Mouse (Mus musculus): ENCODE measurements around the gene Kctd2.

DNA sequence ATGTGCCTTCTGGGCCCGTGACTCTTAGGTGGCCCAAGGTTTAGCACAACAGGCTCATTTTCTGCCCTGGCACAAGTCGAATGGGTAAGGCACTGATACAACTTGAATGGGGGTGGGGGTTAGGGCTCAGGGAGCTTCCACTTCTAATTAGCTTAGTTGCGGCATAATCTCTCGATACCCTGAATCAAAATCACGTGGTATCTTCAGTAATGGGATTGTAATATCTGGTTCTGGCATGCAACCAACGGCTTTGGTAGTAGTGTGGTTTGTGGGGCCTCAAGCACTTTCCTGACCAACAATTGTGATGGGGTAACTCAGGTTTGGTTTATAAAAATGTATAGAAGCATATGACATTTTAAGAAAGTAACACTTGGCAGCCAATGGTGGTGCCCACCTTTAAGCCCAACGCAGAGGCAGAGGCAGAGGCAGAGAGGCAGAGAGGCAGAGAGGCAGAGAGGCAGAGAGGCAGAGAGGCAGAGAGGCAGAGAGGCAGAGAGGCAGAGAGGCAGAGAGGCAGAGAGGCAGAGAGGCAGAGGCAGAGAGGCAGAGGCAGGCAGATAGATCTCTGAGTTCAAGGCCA lies 32.4 kb downstream of the Kctd2 start:
- TF ChIP-seq CTCF (IDR thresholded peaks at IDR 0.05; ENCODE audit: control insufficient read depth, insufficient read depth, insufficient replicate concordance, low read depth, low read length) (no peak), POLR2A (IDR thresholded peaks at IDR 0.05; ENCODE audit: control insufficient read depth, low read depth, low read length) (no peak)
